Mouse (Mus musculus) kidney, adult 2 months (tissue): ENCODE results near the gene Stn1.

Source experiments
- CTCF ChIP-seq: fragments of 200-500 bp; conservative IDR thresholded peaks from 2 replicates; pipeline ENCODE4 v1.5.1; 2011; ENCODE audit warnings: low read depth, mild to moderate bottlenecking, control low read depth, low read length, moderate library complexity, mixed read lengths; ENCODE audit not compliant: insufficient read depth, insufficient read length
- POLR2A ChIP-seq: fragments of 200-500 bp; IDR thresholded peaks from one replicate; pipeline ENCODE4 v1.6.1; 2011; ENCODE audit warnings: low read depth, low read length, control low read depth

GRCm38 (mm10) chr19:47473453-47473852 lies 63.9 kb downstream of the Stn1 start:
- no peak for TF ChIP-seq CTCF
- TF ChIP-seq POLR2A = no peak
